14 mouse cellular contexts compared by ENCODE assay signal in genomic region chrX:11825948-11826347, GRCm38 (mm10).
"Had no signal": no experiment of that assay in that cellular context is flagged by ENCODE, and none has a peak within 500 bp of the region (broad histone marks: within the 10 kb centered on the region; RNA-seq: fewer than 3 reads in every experiment).

No protein-coding gene starts in this region.

- DNase-seq: cerebellum, adult 8-10 months; cerebellum, adult 9-10 months; cerebellum, adult 9-11 months; cerebellum, postnatal 25 days; cerebellum, postnatal 36 days; embryo, embryonic 11 days; gastrocnemius, adult 2 months; gastrocnemius, postnatal 10 days; gastrocnemius, postnatal 14 days; gastrocnemius, postnatal 25 days; gastrocnemius, postnatal 36 days; heart, adult 11 months; heart, adult 18-20 months; heart, adult 2 months had no signal
